Mouse (Mus musculus): ENCODE measurements around the gene Sarnp. TPM values are rescaled to one million over a fixed set of nuclear protein-coding genes. Genes with fewer than 3 reads are reported as not detected.

Sarnp gene
- polyA plus RNA-seq, 1 experiment, result 78.5 TPM

GRCm38 (mm10) chr10:128891296-128892094 lies 74.4 kb downstream of the Sarnp start, which contains the start of gene Gdf11:
Gene Gdf11 (minus strand): TSS chr10:128891718.
- no peak for DNase-seq (ENCODE audit: low spot score)

- DNase-seq (ENCODE audit: low spot score), result no peak
Observed at GRCm38 (mm10) chr10:128892246-128892645, 75.1 kb downstream of the Sarnp start.

GRCm38 (mm10) chr10:128895437-128895836 lies 78.3 kb downstream of the Sarnp start:
- no peak for DNase-seq (ENCODE audit: low spot score)

GRCm38 (mm10) chr10:128895952-128896693 lies 79.0 kb downstream of the Sarnp start:
- no peak for DNase-seq (ENCODE audit: low spot score)

GRCm38 (mm10) chr10:128896807-128897206 lies 79.7 kb downstream of the Sarnp start:
- DNase-seq (ENCODE audit: low spot score), result no peak

GRCm38 (mm10) chr10:128897501-128897900 lies 80.4 kb downstream of the Sarnp start:
- DNase-seq (ENCODE audit: low spot score), result no peak

GRCm38 (mm10) chr10:128899759-128900490 lies 82.8 kb downstream of the Sarnp start:
- no peak for DNase-seq (ENCODE audit: low spot score)

GRCm38 (mm10) chr10:128900698-128901097 lies 83.6 kb downstream of the Sarnp start, which contains the start of gene Cd63:
Gene Cd63 (plus strand): TSS chr10:128900989.
- DNase-seq (ENCODE audit: low spot score), result no peak

- no peak for DNase-seq (ENCODE audit: low spot score)
Observed at GRCm38 (mm10) chr10:128901409-128901808, 84.3 kb downstream of the Sarnp start.

- DNase-seq (ENCODE audit: low spot score), result no peak
Observed at GRCm38 (mm10) chr10:128902409-128902988, 85.4 kb downstream of the Sarnp start.

GRCm38 (mm10) chr10:128904812-128905211 lies 87.7 kb downstream of the Sarnp start:
- DNase-seq (ENCODE audit: low spot score), result no peak

- no peak for DNase-seq (ENCODE audit: low spot score)
Observed at GRCm38 (mm10) chr10:128908778-128909448, 91.8 kb downstream of the Sarnp start.

- DNase-seq (ENCODE audit: low spot score), result peak; percentile 81
Observed at GRCm38 (mm10) chr10:128909567-128910028, 92.5 kb downstream of the Sarnp start.

GRCm38 (mm10) chr10:128910066-128910841 lies 93.1 kb downstream of the Sarnp start:
- no peak for DNase-seq (ENCODE audit: low spot score)

- no peak for DNase-seq (ENCODE audit: low spot score)
Observed at GRCm38 (mm10) chr10:128911430-128911829, 94.3 kb downstream of the Sarnp start.

- no peak for DNase-seq (ENCODE audit: low spot score)
Observed at GRCm38 (mm10) chr10:128912268-128912667, 95.1 kb downstream of the Sarnp start.

GRCm38 (mm10) chr10:128912791-128913190 lies 95.7 kb downstream of the Sarnp start:
- no peak for DNase-seq (ENCODE audit: low spot score)

- DNase-seq (ENCODE audit: low spot score), result peak; percentile 73
Observed at GRCm38 (mm10) chr10:128913219-128913618, 96.1 kb downstream of the Sarnp start.

- DNase-seq (ENCODE audit: low spot score), result no peak
Observed at GRCm38 (mm10) chr10:128913696-128914095, 96.6 kb downstream of the Sarnp start.

GRCm38 (mm10) chr10:128915550-128915949 lies 98.4 kb downstream of the Sarnp start:
- DNase-seq (ENCODE audit: low spot score), result no peak
